Mouse (Mus musculus) embryonic fibroblast, embryonic 13.5 days (primary cell): ENCODE data around the gene Dbn1. TPM values are rescaled to one million over a fixed set of nuclear protein-coding genes. Genes with fewer than 3 reads are reported as not detected.
"Not testable (repeated sequence)": the region's sequence is repeated elsewhere in the genome, so short reads cannot be mapped to it uniquely, and the experiment has no call there.

Source experiments
- H3K27ac ChIP-seq: 2 replicates; pipeline ENCODE4 v1.5.1; 2012; ENCODE audit warnings: low read length, control low read depth, inconsistent platforms; ENCODE audit not compliant: insufficient read depth
- H3K4me1 ChIP-seq: 2 replicates; pipeline ENCODE4 v1.6.1; 2011; ENCODE audit warnings: low read length; ENCODE audit not compliant: control insufficient read depth, insufficient read depth
- H3K4me3 ChIP-seq: 2 replicates; pipeline ENCODE4 v1.5.1; 2011; ENCODE audit warnings: mild to moderate bottlenecking, control low read depth, low read length; ENCODE audit not compliant: insufficient read depth
- CTCF ChIP-seq: IDR thresholded peaks from 2 replicates; pipeline ENCODE4 v1.5.1; 2011; ENCODE audit warnings: mild to moderate bottlenecking, control low read depth, low read length, moderate library complexity, borderline replicate concordance; ENCODE audit not compliant: insufficient read depth
- POLR2A ChIP-seq: IDR thresholded peaks from 2 replicates; pipeline ENCODE4 v1.6.1; 2011; ENCODE audit warnings: low read depth, mild to moderate bottlenecking, control low read depth, low read length, moderate library complexity
- polyA plus RNA-seq: library from polyadenylated mRNA; stranded (reverse); fragments of >200 nt; gene quantifications from 2 replicates; pipeline ENCODE4 v1.2.4, GENCODE M21; 2011; ENCODE audit warnings: low read depth; ENCODE audit not compliant: missing spikeins, insufficient read length

The Dbn1 gene
- polyA plus RNA-seq, 1 experiment = 105 TPM

GRCm38 (mm10) chr13:55446483-55447105, 41.3 kb downstream of the Dbn1 start:
- H3K4me3 ChIP-seq = peak overlapping the region; percentile 64
- peaks cover 8% of the 10 kb centered on the region; the same call in 1 of the 2 replicates for H3K4me1 ChIP-seq
- no peak for TF ChIP-seq POLR2A
- H3K27ac ChIP-seq = no peak overlapping the region

GRCm38 (mm10) chr13:55445361-55446091, 42.4 kb downstream of the Dbn1 start:
- Histone ChIP-seq H3K27ac (peak overlapping the region; percentile 88), H3K4me1 (peaks cover 8% of the 10 kb centered on the region; the same call in 1 of the 2 replicates), H3K4me3 (peak overlapping the region; percentile 64)
- TF ChIP-seq CTCF (no peak), POLR2A (no peak; the same call in 1 of the 2 replicates)

- Histone ChIP-seq H3K4me1 (peaks cover 8% of the 10 kb centered on the region; the same call in 1 of the 2 replicates), H3K4me3 (peak within 1 kb of the TSS; percentile 64), H3K27ac (peak within 1 kb of the TSS; percentile 97)
- no peak for TF ChIP-seq POLR2A
- no peak for TF ChIP-seq CTCF
Observed at GRCm38 (mm10) chr13:55444937-55445315, 43.0 kb downstream of the Dbn1 start, which contains the start of gene Grk6. TSS of gene Grk6 (plus strand) at chr13:55445072.

- peaks cover 8% of the 10 kb centered on the region; the same call in 1 of the 2 replicates for H3K4me1 ChIP-seq
- peak overlapping the region; percentile 49 for H3K4me3 ChIP-seq
- no peak for TF ChIP-seq CTCF
- TF ChIP-seq POLR2A = peak; percentile 61
- peak overlapping the region; percentile 97 for H3K27ac ChIP-seq
Observed at GRCm38 (mm10) chr13:55444286-55444936, 43.5 kb downstream of the Dbn1 start.

GRCm38 (mm10) chr13:55443799-55444285, 44.1 kb downstream of the Dbn1 start:
- H3K27ac ChIP-seq = peak overlapping the region; percentile 97
- TF ChIP-seq CTCF (no peak), POLR2A (0 out of 2 replicates have a peak, but pooled peaks have one; percentile 32)

GRCm38 (mm10) chr13:55437111-55437629, 50.7 kb downstream of the Dbn1 start:
- H3K4me1 ChIP-seq, H3K27ac ChIP-seq, H3K4me3 ChIP-seq: not testable (repeated sequence)

More at GRCm38 (mm10) chr13:55443799-55444285, 44.1 kb downstream of the Dbn1 start:
- peak overlapping the region; percentile 49 for H3K4me3 ChIP-seq
- H3K4me1 ChIP-seq = peaks cover 8% of the 10 kb centered on the region; the same call in 1 of the 2 replicates

GRCm38 (mm10) chr13:55431889-55432685, 55.8 kb downstream of the Dbn1 start:
- no peak for TF ChIP-seq CTCF
- no peak for TF ChIP-seq POLR2A
- Histone ChIP-seq H3K4me1 (no peaks in the 10 kb centered on the region), H3K27ac (no peak overlapping the region), H3K4me3 (no peak overlapping the region)

- H3K4me1 ChIP-seq = no peaks in the 10 kb centered on the region
- H3K27ac ChIP-seq = no peak overlapping the region
- TF ChIP-seq POLR2A (no peak), CTCF (no peak)
- H3K4me3 ChIP-seq = no peak overlapping the region
Observed at GRCm38 (mm10) chr13:55430566-55430965, 57.3 kb downstream of the Dbn1 start.
